Mouse (Mus musculus) activated CD4-positive, CD25-positive, alpha-beta regulatory T cell, adult 4 months (primary cell): Measurements from ENCODE around the gene Ttc34. TPM values are rescaled to one million over a fixed set of nuclear protein-coding genes. Genes with fewer than 3 reads are reported as not detected.

Source experiments
- ATAC-seq: one replicate; pipeline ENCODE4 v1.8.0; 2017
- polyA plus RNA-seq, 2 experiments: library from polyadenylated mRNA; unstranded; fragments of 100-300 nt; shearing (Covaris generic); gene quantifications; one replicate each; pipeline ENCODE4 v1.2.1; 2017

Ttc34 gene
- polyA plus RNA-seq, 2 experiments from 2014 or later = not detected

DNA sequence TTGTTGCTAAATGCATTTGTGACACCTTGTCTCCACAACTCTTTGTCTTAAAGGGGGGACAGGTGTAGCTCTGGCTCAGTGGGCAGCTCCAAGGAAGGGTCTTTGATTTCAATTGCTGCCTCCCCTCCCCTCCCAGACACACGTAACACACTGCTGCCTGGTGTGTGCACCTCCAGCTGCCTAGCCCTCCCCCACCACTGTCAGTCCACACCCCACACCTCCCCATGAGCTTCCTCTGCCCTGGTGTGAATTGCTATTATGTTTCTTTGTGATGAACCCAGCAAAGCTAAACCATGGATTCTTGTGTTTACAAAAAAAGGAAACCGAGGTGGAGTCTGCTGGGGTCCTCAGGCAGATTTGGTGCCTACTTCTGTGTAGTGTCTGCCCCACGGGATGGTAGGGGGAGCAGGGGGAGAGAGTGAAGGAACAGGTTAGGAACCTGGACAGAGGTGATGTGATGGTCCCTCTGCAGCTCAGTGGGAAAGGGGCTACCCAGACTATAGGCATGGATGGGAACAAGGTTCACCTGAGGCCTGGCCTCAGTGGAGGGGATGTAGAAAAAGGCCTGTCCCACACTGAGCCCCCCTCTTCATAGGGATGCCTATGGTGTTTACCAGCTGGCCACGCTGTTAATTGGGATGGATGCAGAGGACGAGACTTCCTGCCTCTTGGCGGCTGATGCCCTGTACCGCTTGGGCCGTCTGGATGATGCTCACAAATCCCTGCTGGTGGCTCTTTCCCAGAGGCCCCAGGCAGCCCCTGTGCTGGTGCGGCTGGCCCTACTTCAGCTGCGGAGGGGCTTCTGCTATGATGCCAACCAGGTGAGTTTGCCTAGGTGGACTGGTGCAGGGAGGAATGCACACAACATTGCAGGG lies 20.3 kb downstream of the Ttc34 start:
- ATAC-seq = no peak

DNA sequence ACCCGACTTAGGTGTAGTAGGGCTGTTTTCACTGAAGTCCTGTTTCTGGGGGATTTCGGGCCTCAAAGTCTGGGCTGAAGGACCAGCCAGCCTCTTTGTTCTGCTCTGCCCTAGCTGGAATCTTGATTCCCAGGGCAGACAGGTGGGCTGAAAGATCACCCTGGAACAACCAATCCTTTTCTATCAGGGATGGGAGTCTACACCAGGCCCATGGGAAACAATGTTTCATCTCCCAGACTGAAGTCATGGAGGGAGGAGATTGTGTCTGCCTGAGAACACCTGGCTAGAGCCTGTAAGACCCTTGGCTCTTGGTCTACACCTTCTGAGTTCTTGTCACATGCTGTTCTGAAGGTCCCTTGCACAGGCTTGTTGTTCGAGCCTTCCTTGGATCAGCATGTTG lies 21.3 kb downstream of the Ttc34 start:
- ATAC-seq = no peak

DNA sequence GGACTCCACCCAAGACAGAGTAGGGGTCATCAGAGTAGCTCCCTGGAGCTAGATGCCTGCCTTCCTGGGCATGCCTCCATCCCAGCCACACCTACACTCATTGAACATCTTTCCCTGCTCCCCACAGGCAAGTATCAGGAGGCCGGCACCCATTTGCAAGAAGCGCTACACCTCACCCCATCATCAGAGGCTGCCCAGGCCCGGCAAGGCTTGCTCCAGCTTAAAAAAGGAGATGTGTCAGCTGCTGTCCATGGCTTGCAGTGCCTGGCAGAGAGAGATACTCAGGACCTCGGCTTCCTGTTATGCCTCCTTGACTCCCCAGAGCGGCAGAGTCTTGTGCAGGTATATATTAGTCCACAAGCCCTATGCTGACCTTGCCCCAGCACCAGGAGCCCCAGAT lies 24.7 kb downstream of the Ttc34 start:
- no peak for ATAC-seq

DNA sequence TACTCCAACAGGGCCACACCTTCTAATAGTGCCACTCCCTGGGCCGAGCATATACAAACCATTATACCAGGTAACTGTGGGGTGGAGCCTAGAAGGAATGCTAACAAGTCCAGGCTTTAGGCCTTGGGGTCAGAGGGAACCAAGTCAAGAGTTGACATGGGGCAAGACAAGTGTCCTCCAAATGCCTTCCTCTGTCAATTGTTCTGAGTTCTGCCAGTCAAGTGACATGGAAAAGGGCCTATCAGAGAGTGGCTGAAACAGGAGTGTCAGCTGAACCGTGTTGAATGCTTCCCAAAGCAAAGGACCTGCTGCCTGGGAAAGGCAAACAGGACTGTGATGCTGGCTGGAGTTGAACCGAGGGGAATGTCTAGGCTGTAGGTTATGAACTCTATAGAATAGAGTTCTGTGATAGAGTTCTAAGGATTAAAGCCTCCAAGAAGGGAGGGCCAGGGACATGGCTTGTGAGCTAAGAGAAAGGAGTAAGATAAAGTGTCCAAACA lies 26.2 kb downstream of the Ttc34 start:
- no peak for ATAC-seq

DNA sequence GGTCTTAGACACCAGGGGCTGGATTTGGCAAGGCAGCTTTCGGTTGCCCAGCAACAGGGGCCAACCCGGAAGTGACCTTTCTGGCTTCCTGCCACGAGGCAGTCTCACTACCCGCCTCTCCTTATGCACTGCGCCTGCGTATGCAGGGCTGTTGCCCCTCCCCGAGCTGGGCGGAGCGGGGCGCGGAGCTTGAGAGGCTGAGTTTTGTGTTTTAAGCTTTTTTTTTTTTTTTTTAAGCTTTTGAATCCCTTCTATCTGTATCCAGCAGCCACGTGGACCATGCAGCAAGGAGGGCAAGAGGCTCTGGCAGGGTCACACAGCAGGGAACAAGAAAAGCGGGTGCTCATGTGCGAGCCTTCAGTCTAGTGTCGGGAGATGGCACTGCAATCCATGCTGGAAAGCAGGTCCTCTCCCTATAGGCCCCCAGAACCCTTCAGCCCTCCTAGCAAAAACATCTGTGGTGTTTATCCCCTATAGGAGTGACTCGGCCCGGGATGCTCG lies 27.1 kb downstream of the Ttc34 start:
- peak; percentile 95 for ATAC-seq

DNA sequence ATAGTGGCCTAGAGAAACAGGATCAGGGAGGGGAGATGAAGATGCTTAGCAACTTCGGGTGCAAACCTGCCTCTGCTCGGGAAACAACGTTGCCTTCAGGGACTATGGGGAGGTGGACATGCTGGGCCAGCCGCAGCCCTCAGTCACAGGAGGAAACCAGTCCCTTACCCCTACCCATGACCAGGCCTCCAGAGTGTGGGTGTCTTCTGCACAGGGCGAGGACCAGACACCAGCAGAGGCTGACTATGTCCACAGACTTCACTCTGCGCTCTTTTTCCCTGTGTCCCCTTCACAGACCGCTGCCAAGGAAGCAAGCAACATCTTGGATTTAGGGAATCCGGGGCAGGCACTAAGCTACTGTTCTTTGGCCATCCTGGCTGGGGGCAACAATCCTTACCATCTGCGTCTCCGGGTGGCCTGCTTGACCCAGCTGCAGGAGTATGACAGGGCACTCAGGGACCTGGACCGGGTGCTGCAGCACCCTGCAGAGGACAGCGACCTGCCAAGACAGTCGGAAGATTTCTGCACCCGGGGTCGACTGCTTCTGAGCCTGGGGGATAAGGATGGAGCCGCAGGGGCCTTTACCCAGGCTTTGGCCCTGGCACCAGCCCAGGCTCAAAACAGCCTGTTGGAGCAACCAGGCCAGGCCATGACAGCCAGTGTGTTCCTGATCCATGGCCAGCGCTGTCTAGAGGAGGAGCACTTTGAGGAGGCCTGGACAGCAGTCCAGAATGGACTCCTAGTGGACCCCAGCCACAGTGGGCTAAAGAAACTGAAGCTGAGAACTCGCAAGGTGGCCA lies 27.9 kb downstream of the Ttc34 start:
- ATAC-seq = no peak

DNA sequence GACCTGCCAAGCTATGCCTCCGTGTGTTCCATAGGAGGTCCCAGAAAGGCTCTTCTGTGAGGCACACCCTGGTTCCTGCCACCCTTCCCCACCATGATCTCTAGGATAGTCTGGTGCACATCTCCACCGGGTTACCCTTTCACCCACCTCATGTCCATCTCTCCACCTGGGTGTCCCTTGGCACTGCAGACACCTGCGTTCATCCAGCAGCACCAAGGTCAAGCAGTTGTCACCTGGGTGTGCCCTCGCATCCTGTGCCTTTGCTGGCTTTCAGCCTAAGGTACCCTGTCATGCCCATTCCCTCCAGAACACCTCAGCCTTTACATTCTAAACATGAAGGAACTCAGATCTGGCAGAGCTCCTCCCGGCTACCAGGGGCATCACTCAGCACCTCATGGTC lies 29.1 kb downstream of the Ttc34 start:
- ATAC-seq = no peak

DNA sequence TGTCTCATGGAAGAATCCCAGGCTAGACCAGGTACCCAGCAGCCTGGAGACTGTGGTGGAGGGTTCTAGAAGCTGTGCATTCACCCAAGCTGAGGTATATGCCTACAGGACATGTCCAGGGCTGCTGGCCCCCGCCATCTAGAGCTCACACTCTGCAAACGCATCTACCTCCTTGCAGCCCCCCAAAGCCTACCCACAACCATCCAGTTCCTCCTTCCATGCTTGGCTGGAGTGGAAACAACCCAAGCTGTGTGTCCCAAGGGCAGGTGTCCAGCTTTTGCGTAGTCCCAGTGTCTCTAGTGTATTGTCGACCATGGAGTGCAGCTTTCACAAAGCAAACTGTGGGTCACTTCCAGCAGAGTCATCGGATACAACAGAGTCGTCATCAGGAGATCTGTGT lies 30.0 kb downstream of the Ttc34 start:
- ATAC-seq = no peak

DNA sequence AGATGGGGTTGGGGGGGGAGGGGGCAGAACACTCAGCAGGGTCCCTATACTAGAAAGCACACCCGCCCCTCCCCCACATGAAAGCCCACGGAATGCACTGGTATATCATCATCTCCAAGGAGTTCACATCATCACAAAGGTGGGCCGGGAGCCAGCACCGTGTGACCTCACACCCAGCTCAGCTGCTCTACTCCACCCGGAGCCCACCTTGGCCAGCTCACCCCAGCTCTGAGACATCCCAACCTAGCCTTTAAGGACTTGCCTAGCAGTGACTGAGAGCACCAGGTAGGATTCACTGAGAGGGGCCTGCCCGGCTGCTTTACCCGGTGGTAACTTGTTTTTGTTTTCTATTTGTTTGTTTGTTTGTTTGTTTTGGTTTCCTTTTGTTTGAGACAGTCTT lies 32.2 kb downstream of the Ttc34 start, which contains the start of gene Mmel1:
TSS of gene Mmel1 (plus strand) at position 146 of the 400 bp plus-strand sequence.
- no peak for ATAC-seq

DNA sequence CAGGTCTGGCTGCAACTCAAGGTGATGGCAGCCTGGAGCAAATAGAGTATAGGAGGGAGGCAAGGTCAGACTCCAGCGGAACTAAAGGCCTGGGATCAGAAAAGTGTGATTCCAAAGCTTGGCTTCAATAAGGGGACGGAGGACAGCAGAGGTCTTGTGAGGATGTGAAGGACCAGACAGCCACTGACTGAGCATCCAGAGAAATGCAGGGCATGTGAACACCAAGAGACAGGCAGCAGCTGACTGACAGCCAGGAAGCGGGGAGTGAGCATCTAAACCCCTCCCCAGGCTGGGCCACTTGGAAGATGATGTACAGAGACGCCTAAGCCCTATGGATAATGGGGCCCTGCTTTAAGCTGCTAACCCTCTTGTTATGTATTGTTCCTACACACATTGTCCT lies 33.5 kb downstream of the Ttc34 start:
- ATAC-seq = no peak

DNA sequence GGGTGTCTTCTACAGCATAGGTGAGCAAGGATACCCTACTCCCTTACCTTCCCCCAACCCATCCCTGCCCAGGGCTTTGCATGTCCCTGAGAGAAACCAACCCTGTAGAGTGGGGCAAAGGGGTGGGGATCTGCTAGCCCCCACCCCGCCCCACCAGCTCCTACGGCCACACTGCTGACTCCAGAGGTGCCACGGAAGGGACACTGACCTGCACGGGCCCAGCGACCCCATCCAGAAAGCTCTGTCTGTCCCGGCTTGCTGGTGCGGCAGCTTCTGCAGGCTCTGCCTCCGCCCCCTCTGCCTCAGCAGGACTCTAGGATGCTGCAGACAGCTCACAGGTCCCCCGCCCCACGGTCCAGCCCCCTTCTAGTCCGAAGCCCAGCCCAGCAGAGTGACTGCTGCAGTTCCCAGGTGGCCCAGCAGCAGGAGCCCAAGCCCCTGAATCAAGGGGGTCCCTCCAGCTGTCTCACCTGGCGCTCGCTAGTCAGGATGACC lies 34.5 kb downstream of the Ttc34 start:
- ATAC-seq = no peak

DNA sequence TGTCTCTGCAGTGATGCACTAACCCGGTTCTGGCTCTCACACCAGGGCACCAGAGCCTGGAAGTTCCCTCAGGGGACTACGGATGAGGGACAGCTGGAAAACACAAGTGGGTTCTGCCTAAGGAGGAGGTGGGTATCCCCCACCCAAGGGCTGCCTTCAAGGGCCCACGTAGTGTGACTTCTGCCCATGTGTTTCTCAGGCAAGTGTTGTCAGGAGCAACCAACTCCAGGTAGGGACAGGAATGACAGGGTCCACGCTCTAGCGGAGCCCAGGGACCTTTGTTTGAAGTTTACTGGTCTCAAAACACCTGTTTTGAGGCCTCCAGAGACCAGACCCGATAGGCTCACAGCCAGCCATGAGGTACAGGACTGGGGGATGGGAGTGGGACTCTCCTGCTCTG lies 35.9 kb downstream of the Ttc34 start:
- no peak for ATAC-seq

DNA sequence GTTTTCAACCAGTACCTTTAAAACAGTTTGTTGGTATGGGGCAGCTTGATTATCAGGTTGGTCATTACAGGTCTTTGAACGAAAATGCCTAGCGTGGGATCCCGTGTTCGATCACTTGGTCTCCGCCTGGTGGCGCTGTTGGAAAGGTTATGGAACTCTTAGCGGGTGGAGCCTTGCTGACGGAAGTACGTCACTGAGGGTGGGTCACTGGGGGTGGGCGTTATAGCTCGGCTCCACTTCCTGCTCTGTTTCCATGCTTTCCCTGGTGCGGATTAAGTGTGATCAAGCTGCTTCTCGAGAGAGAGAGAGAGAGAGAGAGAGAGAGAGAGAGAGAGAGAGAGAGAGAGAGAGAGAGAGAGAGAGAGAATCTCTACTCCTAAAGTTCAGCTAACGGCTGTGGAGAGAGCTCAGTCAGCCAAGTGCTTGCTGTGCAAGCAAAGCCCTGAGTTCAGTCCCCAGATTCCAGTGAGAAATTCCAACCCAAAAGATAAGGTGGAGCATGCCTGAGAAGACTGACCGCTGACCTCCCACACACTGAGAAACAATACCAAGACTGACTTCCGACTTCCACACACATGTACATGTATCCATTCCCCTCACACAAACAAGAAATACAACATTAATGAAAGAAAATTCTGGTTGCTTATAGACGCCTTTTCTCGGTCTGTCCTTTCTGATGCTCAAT lies 40.7 kb downstream of the Ttc34 start:
- peak; percentile 99 for ATAC-seq

DNA sequence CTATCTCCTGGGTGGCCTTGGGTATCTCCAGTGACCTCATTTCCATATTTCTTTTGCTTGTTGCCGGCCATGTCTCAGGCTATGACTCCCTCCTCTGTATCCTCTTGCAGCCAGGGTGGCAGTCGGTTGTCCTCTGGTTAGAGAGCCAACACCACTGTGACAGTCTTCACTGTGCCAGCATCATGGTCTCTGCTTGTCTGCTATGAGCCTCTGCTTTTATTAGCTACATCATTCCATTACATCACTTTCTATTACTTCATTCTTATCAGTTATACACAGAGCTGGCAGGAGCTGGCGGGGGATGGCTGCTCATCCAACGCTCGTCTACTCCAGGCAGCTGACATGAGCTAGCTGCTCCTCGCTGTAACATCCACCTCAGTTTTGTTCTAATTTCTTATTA lies 43.5 kb downstream of the Ttc34 start:
- ATAC-seq = no peak

DNA sequence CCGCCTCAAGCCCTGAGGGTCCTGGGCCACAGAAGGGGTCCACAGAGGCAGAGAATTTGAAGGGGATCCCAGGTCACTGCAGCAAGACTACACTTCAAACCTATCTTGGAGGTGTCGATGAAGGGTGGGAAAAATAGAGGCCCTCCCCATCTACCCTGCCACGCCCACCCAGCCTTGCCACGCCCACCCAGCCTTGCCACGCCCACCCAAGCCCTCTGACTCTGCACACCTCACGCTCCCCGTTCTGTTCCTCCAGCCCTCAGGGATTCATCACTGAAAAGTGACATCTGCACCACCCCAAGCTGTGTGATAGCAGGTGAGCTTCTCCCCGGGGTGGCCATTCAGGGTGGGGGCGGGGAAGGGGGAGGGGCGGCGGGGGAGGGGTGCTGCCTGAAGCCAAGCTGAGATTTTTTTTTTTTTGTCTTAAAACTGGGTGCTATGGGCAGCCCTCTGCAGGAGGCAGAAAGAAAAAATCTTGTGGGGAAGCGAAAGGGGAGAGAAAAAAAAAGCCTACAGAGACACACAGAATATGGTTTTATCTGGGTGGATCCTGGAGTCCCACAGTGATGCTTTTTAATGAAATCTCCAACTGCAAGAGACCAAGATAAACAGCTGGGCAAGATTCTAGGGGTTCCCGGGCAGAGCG lies 44.9 kb downstream of the Ttc34 start:
- ATAC-seq = no peak

DNA sequence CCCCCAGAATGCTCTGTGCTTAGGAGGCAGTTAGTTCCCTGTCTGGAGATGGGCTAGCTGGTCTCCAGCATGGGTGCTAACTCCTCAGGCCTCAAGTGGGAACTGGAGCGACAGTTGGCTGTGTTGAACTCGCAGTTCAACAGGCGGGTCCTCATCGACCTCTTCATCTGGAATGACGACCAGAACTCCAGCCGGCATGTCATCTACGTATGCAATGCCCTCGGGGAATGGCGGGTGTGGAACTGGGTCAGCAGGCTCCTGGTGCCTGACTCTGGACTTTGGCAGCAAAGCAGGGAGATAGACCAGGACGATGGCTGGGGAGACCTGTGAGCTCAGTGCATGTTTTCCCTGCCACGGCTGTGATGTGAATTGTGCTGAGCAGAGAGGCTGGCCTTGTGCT lies 48.2 kb downstream of the Ttc34 start:
- ATAC-seq = no peak

DNA sequence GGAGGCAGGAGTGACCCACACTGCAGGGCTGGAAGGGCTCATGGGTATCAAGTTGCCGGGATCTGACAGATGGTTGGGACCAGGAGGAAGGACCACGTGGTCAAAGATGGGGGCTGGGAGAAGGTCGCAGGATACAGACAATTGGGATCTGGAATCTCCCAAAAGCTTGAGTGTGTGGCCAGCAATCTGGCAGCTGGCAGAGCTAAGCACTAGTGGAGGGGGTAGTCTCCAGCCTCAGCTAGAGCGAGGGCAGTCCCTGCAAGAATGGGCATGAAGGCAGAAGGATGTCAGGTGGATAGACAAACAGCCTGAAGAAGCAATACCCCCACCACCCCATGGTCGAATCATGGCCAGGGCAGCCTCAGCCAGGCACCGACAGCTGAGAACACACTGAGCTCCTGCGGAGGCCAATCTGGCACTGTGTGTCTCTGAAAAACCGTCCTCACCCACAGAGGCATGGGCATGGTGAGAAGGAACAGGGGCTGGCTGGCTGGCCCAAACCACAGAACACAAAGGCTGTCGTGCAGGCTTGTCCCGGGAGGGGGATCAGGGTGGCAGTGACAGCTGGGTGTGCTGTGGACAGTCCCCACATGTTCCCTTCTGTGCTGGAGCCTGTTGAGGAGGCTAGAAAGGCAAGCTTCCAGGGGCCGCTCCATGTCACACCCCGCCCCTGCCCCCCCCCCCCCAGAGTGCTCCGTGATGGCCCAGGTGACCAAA lies 49.8 kb downstream of the Ttc34 start:
- no peak for ATAC-seq

DNA sequence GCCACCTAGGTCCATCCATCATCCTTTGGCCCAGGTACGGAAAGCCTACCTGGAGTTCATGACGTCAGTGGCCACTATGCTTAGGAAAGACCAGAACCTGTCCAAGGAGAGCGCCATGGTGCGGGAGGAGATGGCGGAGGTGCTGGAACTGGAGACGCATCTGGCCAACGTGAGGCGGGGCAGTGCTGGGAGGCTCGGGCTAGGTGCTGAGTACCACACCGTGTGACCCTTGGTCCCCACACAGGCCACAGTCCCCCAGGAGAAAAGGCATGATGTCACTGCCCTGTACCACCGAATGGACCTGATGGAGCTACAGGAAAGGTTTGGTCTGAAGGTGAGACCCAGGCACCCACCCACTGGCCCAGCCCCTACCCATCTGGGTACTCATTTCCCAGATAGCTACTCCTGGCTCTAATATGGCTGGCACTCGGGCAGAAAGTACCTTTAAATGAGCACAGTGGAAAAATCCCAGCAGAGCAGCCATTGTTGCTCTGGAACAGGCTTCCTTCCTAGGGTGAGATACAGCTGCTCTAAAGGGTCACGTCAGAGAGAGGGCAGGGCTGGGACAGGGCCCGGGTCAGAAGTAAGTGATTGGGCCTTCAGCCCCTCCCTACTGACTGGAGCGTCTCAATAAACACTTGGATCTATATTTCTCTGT lies 50.5 kb downstream of the Ttc34 start:
- ATAC-seq = no peak

DNA sequence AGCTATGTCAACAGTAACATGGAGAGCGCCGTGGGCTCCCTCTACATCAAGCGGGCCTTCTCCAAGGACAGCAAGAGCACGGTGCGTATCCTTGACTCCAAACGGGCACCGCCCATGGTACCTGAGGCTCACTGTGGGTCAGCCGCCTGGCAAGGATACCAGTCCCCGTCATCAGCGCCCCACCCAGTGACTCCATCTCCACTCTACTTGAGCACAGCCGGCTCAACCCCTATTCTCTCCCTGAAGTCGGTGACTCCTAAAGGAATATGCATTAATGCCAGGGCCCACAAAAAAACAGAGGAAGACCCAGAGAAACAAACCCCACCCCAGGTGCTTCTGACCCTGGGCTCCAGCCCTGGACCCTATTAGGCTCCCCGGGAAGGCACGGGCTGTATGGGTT lies 53.6 kb downstream of the Ttc34 start:
- no peak for ATAC-seq

DNA sequence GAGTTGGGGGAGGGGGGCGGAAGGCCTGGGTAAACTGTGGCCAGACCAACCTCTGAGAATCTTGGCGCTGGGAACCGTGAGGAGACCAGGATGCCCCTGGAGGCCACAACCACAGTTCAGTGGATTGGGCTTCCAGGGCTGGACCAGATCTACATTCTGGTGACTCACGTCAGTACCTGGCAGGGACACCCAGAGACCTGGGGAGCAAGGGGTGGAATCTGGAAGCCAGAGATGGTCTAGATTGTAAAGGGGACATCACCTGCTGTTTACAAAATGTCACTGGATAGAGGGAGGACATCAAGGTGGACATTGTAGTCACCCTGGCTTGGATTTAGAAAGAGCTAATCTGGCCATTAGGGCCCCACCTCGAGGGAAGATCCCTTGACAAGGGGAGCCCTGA lies 58.3 kb downstream of the Ttc34 start:
- no peak for ATAC-seq
